In genomic region chr5:129586471-129586870, GRCm38 (mm10) we compare ENCODE assay signal across 7 mouse cellular contexts. TPM values are rescaled to one million over a fixed set of nuclear protein-coding genes. Genes with fewer than 3 reads are reported as not detected.
A peak's percentile ranks its signal among the peaks of the same experiment; 100 is the strongest.
DNase-seq lines count a peak whose midpoint lies in the region; ATAC-seq and TF ChIP-seq lines count a peak whose summit lies in the region.

No protein-coding gene starts in this region.

- H3K36me3 ChIP-seq in lung, postnatal 0 days (ENCODE audit: insufficient read depth, low read length) = no peaks in the 10 kb centered on the region
- no peaks in the 10 kb centered on the region for H3K36me3 ChIP-seq in forebrain, embryonic 16.5 days (ENCODE audit: control insufficient read depth, insufficient read depth)
- no peaks in the 10 kb centered on the region for H3K36me3 ChIP-seq in limb, embryonic 15.5 days
- H3K36me3 ChIP-seq in stomach, embryonic 16.5 days (ENCODE audit: control insufficient read depth, insufficient read depth, low read length) = no peaks in the 10 kb centered on the region

- H3K4me1 ChIP-seq in lung, postnatal 0 days (ENCODE audit: insufficient read depth, low read depth, low read length) = peaks cover 4% of the 10 kb centered on the region
- peaks cover 45% of the 10 kb centered on the region for H3K4me1 ChIP-seq in forebrain, embryonic 16.5 days (replicated peaks; ENCODE audit: control insufficient read depth, insufficient read depth, low read length)
- peaks cover 34% of the 10 kb centered on the region for H3K4me1 ChIP-seq in limb, embryonic 15.5 days
- H3K4me1 ChIP-seq in stomach, embryonic 16.5 days (ENCODE audit: control insufficient read depth, insufficient read depth, low read length) = peaks cover 9% of the 10 kb centered on the region; the same call in 1 of the 2 replicates
- H3K4me1 ChIP-seq in lung, adult 2 months (ENCODE audit: control insufficient read depth, insufficient read depth, low read length) = peaks cover 4% of the 10 kb centered on the region; the same call in 1 of the 2 replicates

- no peak overlapping the region for H3K9ac ChIP-seq in lung, postnatal 0 days (replicated peaks; ENCODE audit: low read depth)
- peak overlapping the region; percentile 89 for H3K9ac ChIP-seq in forebrain, embryonic 16.5 days (replicated peaks; ENCODE audit: low read depth, low read length)
- H3K9ac ChIP-seq in limb, embryonic 15.5 days = no peak overlapping the region
- peak overlapping the region; percentile 12; the same call in 1 of the 2 replicates for H3K9ac ChIP-seq in stomach, embryonic 16.5 days (ENCODE audit: low read length)

- no peak overlapping the region for H3K4me3 ChIP-seq in lung, postnatal 0 days (ENCODE audit: low read depth, low read length)
- peak overlapping the region; percentile 86 for H3K4me3 ChIP-seq in forebrain, embryonic 16.5 days (replicated peaks; ENCODE audit: low read length)
- H3K4me3 ChIP-seq in limb, embryonic 15.5 days = peak overlapping the region; percentile 67
- H3K4me3 ChIP-seq in stomach, embryonic 16.5 days (replicated peaks; ENCODE audit: low read length) = 0 out of 2 replicates have a peak overlapping the region, but pooled peaks have one; percentile 0
- H3K4me3 ChIP-seq in lung, adult 2 months (replicated peaks; ENCODE audit: extremely low read depth, low read depth, low read length) = no peak overlapping the region

- H3K27ac ChIP-seq in lung, postnatal 0 days (ENCODE audit: low read length) = no peak overlapping the region
- peak overlapping the region; percentile 64 for H3K27ac ChIP-seq in forebrain, embryonic 16.5 days (ENCODE audit: low read length)
- no peak overlapping the region for H3K27ac ChIP-seq in limb, embryonic 15.5 days
- H3K27ac ChIP-seq in stomach, embryonic 16.5 days (ENCODE audit: low read length) = no peak overlapping the region

- no peak for TF ChIP-seq POLR2A in lung, adult 2 months (IDR thresholded peaks at IDR 0.05; ENCODE audit: borderline replicate concordance, extremely low read depth, low read depth, low read length)

- H3K27me3 ChIP-seq in lung, postnatal 0 days (replicated peaks; ENCODE audit: insufficient read depth, low read length) = peaks cover 14% of the 10 kb centered on the region
- peaks cover 3% of the 10 kb centered on the region; the same call in 1 of the 2 replicates for H3K27me3 ChIP-seq in forebrain, embryonic 16.5 days (replicated peaks; ENCODE audit: control insufficient read depth, insufficient read depth, low read length)
- H3K27me3 ChIP-seq in limb, embryonic 15.5 days = peaks cover 57% of the 10 kb centered on the region
- H3K27me3 ChIP-seq in stomach, embryonic 16.5 days (ENCODE audit: control insufficient read depth, insufficient read depth, low read length) = peaks cover 16% of the 10 kb centered on the region

- no peak for TF ChIP-seq CTCF in lung, postnatal 0 days (IDR thresholded peaks at IDR 0.05)
- no peak for TF ChIP-seq CTCF in lung, adult 2 months (IDR thresholded peaks at IDR 0.05; ENCODE audit: insufficient read depth, low read length)

- WGBS in lung, postnatal 0 days = 45% methylated on average over 13 of the region's 13 CpGs
- 28% methylated on average over 13 of the region's 13 CpGs for WGBS in forebrain, embryonic 16.5 days
- 47% methylated on average over 13 of the region's 13 CpGs for WGBS in limb, embryonic 15.5 days
- WGBS in stomach, embryonic 16.5 days = 46% methylated on average over 13 of the region's 13 CpGs
- WGBS in lung, adult 2 months = 56% methylated on average over 13 of the region's 13 CpGs

- TF ChIP-seq EP300 in lung, postnatal 0 days (IDR thresholded peaks at IDR 0.05) = no peak

- no peak for DNase-seq in lung, postnatal 0 days (ENCODE audit: low spot score)
- no peak for DNase-seq in lung, postnatal 14 days
- DNase-seq in adrenal gland, postnatal 10 days = no peak
- DNase-seq in lung, adult 2 months = no peak

- peak overlapping the region; percentile 100; the same call in 1 of the 2 replicates for H3K4me2 ChIP-seq in lung, postnatal 0 days (replicated peaks; ENCODE audit: low read depth, low read length)
- H3K4me2 ChIP-seq in forebrain, embryonic 16.5 days (ENCODE audit: low read length) = peak overlapping the region; percentile 88
- H3K4me2 ChIP-seq in limb, embryonic 15.5 days = peak overlapping the region; percentile 100
- peak overlapping the region; percentile 100 for H3K4me2 ChIP-seq in stomach, embryonic 16.5 days (ENCODE audit: low read depth, low read length)

- H3K9me3 ChIP-seq in lung, postnatal 0 days (ENCODE audit: low read length) = no peaks in the 10 kb centered on the region
- H3K9me3 ChIP-seq in forebrain, embryonic 16.5 days (ENCODE audit: control insufficient read depth, low read length) = no peaks in the 10 kb centered on the region
- H3K9me3 ChIP-seq in limb, embryonic 15.5 days = no peaks in the 10 kb centered on the region
- H3K9me3 ChIP-seq in stomach, embryonic 16.5 days (replicated peaks; ENCODE audit: control insufficient read depth, low read length) = no peaks in the 10 kb centered on the region

- ATAC-seq in lung, postnatal 0 days = no peak
- ATAC-seq in forebrain, embryonic 16.5 days = no peak
- ATAC-seq in limb, embryonic 15.5 days (ENCODE audit: insufficient number of reproducible peaks, low FRiP score, low TSS enrichment, low read depth) = no peak
- no peak for ATAC-seq in stomach, embryonic 16.5 days (ENCODE audit: insufficient read depth, low FRiP score)

RNA-seq across cellular contexts. Expression of gene Mmp17, which starts 2.5 kb away (rescaled TPM):
- 0.31 and 0.33 TPM in 2 replicates for polyA plus RNA-seq in lung, postnatal 0 days (2015; fragmentation: Nextera tagmentation; extraction: Ambion mirVana)
- polyA plus RNA-seq in forebrain, embryonic 16.5 days (2015; fragmentation: Nextera tagmentation; extraction: Ambion mirVana) = 17.7 and 20.2 TPM in 2 replicates
- polyA plus RNA-seq in limb, embryonic 15.5 days (2015; fragmentation: Nextera tagmentation; extraction: Ambion mirVana) = 1.4 and 1.5 TPM in 2 replicates
- polyA plus RNA-seq in stomach, embryonic 16.5 days (2015; fragmentation: Nextera tagmentation; extraction: Ambion mirVana) = 2.5 and 3.3 TPM in 2 replicates
- 1 to 10 TPM; 1.3 to 2.4 TPM for total RNA-seq in adrenal gland, postnatal 10 days (2021)
- polyA plus RNA-seq in lung, adult 2 months (2012; rRNA removed) = 2.6 and 3.4 TPM in 2 replicates

Comparison
In these comparisons a context has a peak if more than half of its experiments do, and no peak if none do; other contexts are left out.
1. H3K4me3 ChIP-seq: peak in forebrain, embryonic 16.5 days (single experiment), limb, embryonic 15.5 days (single experiment) and stomach, embryonic 16.5 days (single experiment); none in lung, postnatal 0 days (single experiment) and lung, adult 2 months (single experiment).
2. H3K9ac ChIP-seq: peak in forebrain, embryonic 16.5 days (single experiment) and stomach, embryonic 16.5 days (single experiment); none in lung, postnatal 0 days (single experiment) and limb, embryonic 15.5 days (single experiment).
3. Peak in every context shown above with its lines, with median percentiles within 50 percentile points of each other: H3K4me2 ChIP-seq.